In genomic region chr16:21640766-21641499, GRCm38 (mm10) we compare ENCODE assay signal across 9 mouse cellular contexts. TPM values are rescaled to one million over a fixed set of nuclear protein-coding genes. Genes with fewer than 3 reads are reported as not detected.
DNase-seq lines count a peak whose midpoint lies in the region; ATAC-seq and TF ChIP-seq lines count a peak whose summit lies in the region.
"Had no signal": no experiment of that assay in that cellular context is flagged by ENCODE, and none has a peak within 500 bp of the region (broad histone marks: within the 10 kb centered on the region; RNA-seq: fewer than 3 reads in every experiment).

No protein-coding gene starts in this region.

- intact Hi-C loops in left cerebral cortex, adult 2 months (cut with DNase I), result no loop called here
- intact Hi-C loops in left cerebral cortex, postnatal 10 days (cut with DNase I), result no loop called here

- DNase-seq in left cerebral cortex, adult 2 months (ENCODE audit: extremely low spot score in 1 of 2, low spot score in 2 of 2), result no peak
- no peak for DNase-seq in left cerebral cortex, postnatal 10 days (ENCODE audit: extremely low spot score in 1 of 2, low spot score in 2 of 2)
- peak; percentile 32 for DNase-seq in kidney, postnatal 0 days (ENCODE audit: low spot score)
- DNase-seq in cerebellum, adult 8-10 months, result no peak
- DNase-seq in gastrocnemius, postnatal 4 days (ENCODE audit: low spot score in 2 of 2), result no peak
- DNase-seq: thymus, adult 2 months had no signal

- no peak overlapping the region for H3K4me3 ChIP-seq in left cerebral cortex, adult 2 months
- H3K4me3 ChIP-seq in heart, embryonic 16.5 days (ENCODE audit: low read length), result no peak overlapping the region
- no peak overlapping the region for H3K4me3 ChIP-seq in kidney, postnatal 0 days (replicated peaks; ENCODE audit: low read depth, low read length)
- H3K4me3 ChIP-seq in macrophage (ENCODE audit: inconsistent target), result no peak overlapping the region
- H3K4me3 ChIP-seq: embryonic facial prominence, embryonic 12.5 days had no signal

- 73% methylated on average over 7 of the region's 7 CpGs for WGBS in heart, embryonic 16.5 days
- 69% methylated on average over 7 of the region's 7 CpGs for WGBS in kidney, postnatal 0 days
- WGBS in macrophage (ENCODE audit: missing documents), result 74% methylated on average over 7 of the region's 7 CpGs

- H3K4me1 ChIP-seq in heart, embryonic 16.5 days (ENCODE audit: control insufficient read depth, insufficient read depth, low read length), result peaks cover 42% of the 10 kb centered on the region
- peaks cover 3% of the 10 kb centered on the region; the same call in 1 of the 2 replicates for H3K4me1 ChIP-seq in kidney, postnatal 0 days (replicated peaks; ENCODE audit: insufficient read depth, low read length)

- no peak overlapping the region for H3K4me2 ChIP-seq in heart, embryonic 16.5 days (ENCODE audit: low read depth, low read length)
- no peak overlapping the region for H3K4me2 ChIP-seq in kidney, postnatal 0 days (ENCODE audit: low read length)
- H3K4me2 ChIP-seq: embryonic facial prominence, embryonic 12.5 days had no signal

- H3K9me3 ChIP-seq in heart, embryonic 16.5 days (replicated peaks; ENCODE audit: control insufficient read depth, low read length), result no peaks in the 10 kb centered on the region
- H3K9me3 ChIP-seq in kidney, postnatal 0 days (replicated peaks; ENCODE audit: low read length), result no peaks in the 10 kb centered on the region
- H3K9me3 ChIP-seq: embryonic facial prominence, embryonic 12.5 days had no signal

- peak overlapping the region; percentile 36; the same call in 1 of the 2 replicates for H3K27ac ChIP-seq in left cerebral cortex, adult 2 months
- peak overlapping the region; percentile 51; the same call in 1 of the 2 replicates for H3K27ac ChIP-seq in heart, embryonic 16.5 days (ENCODE audit: low read length)
- H3K27ac ChIP-seq in kidney, postnatal 0 days, result peak overlapping the region; percentile 75
- H3K27ac ChIP-seq in macrophage, result peak overlapping the region; percentile 68

- H3K9ac ChIP-seq in heart, embryonic 16.5 days (ENCODE audit: low read length), result no peak overlapping the region
- H3K9ac ChIP-seq in kidney, postnatal 0 days (ENCODE audit: low read depth, low read length), result no peak overlapping the region
- H3K9ac ChIP-seq: embryonic facial prominence, embryonic 12.5 days had no signal

- H3K36me3 ChIP-seq in heart, embryonic 16.5 days (ENCODE audit: control insufficient read depth, insufficient read depth), result no peaks in the 10 kb centered on the region; the same call in 1 of the 2 replicates
- H3K36me3 ChIP-seq in kidney, postnatal 0 days (ENCODE audit: insufficient read depth, low read length), result no peaks in the 10 kb centered on the region
- H3K36me3 ChIP-seq in macrophage (ENCODE audit: inconsistent target), result no peaks in the 10 kb centered on the region
- H3K36me3 ChIP-seq: embryonic facial prominence, embryonic 12.5 days had no signal

- no peak; the same call in 1 of the 2 replicates for TF ChIP-seq CTCF in left cerebral cortex, adult 2 months (IDR thresholded peaks at IDR 0.05)
- TF ChIP-seq CTCF in kidney, postnatal 0 days (IDR thresholded peaks at IDR 0.05; ENCODE audit: low read depth), result no peak; the same call in 1 of the 2 replicates

- H3K79me2 ChIP-seq in macrophage (ENCODE audit: inconsistent target), result no peaks in the 10 kb centered on the region

- H3K27me3 ChIP-seq in heart, embryonic 16.5 days (ENCODE audit: control insufficient read depth, insufficient read depth, low read length), result no peaks in the 10 kb centered on the region
- no peaks in the 10 kb centered on the region for H3K27me3 ChIP-seq in kidney, postnatal 0 days (ENCODE audit: insufficient read depth, low read length)
- H3K27me3 ChIP-seq: embryonic facial prominence, embryonic 12.5 days had no signal

- no peak for ATAC-seq in heart, embryonic 16.5 days (replicated peaks; ENCODE audit: extremely low read depth, insufficient read depth, low FRiP score)
- ATAC-seq in kidney, postnatal 0 days (replicated peaks; ENCODE audit: low FRiP score, low read depth), result no peak

RNA-seq across cellular contexts. Expression of gene 2510009E07Rik, which starts 53.5 kb away (rescaled TPM):
- 10 to 100 TPM; 47.8 to 56.5 TPM for total RNA-seq in left cerebral cortex, adult 2 months (2021)
- 10 to 100 TPM; 73.8 to 79.5 TPM for total RNA-seq in left cerebral cortex, postnatal 10 days (2021)
- 24.5 TPM in 2 replicates for polyA plus RNA-seq in heart, embryonic 16.5 days (2015; fragmentation: Nextera tagmentation; extraction: Ambion mirVana)
- polyA plus RNA-seq in kidney, postnatal 0 days (2015; fragmentation: Nextera tagmentation; extraction: Ambion mirVana), result 13.1 and 13.6 TPM in 2 replicates
- total RNA-seq in macrophage (2018; cell fraction: chromatin; rRNA removed), result 10 to 100 TPM in 18 of 26 experiments, 1 to 10 TPM in 8; 6.0 to 76.7 (median 13.7) TPM
- 10 to 100 TPM in 3 of 26 experiments, 1 to 10 TPM in 23; 4.5 to 13.4 (median 6.3) TPM for total RNA-seq in macrophage (2018; cell fraction: cytosol; rRNA removed)
- total RNA-seq in macrophage (2018; cell fraction: nucleus; rRNA removed), result 10 to 100 TPM in 18 of 26 experiments, 1 to 10 TPM in 8; 6.1 to 29.2 (median 12.8) TPM
- 7.2 to 15.7 TPM (median 7.7 TPM) in 3 replicates for polyA plus RNA-seq in macrophage (2018)
- total RNA-seq in gastrocnemius, postnatal 4 days (2021), result 10 to 100 TPM; 39.7 to 44.2 TPM
